Mouse (Mus musculus) intestine, embryonic 15.5 days (tissue): ENCODE measurements around the gene Hcar1. TPM values are rescaled to one million over a fixed set of nuclear protein-coding genes. Genes with fewer than 3 reads are reported as not detected.

Experiments used
- polyA plus RNA-seq: library from polyadenylated mRNA; unstranded; fragments of >200 nt; fragmentation: Nextera tagmentation; extraction: Ambion mirVana; gene quantifications from 2 replicates; pipeline ENCODE4 v1.2.1, GENCODE M21; 2015

The Hcar1 gene
- polyA plus RNA-seq, 1 experiment from 2014 or later: 2.3 TPM

Other genes starting within 250 kb of the Hcar1 start
- 29.9 TPM in 2 replicates for gene Clip1, start 195.4 kb downstream of the Hcar1 start, polyA plus RNA-seq
- 63.1 and 68.9 TPM in 2 replicates for gene Zcchc8, start 158.9 kb downstream of the Hcar1 start, polyA plus RNA-seq
- gene Rsrc2, start 130.6 kb downstream of the Hcar1 start, polyA plus RNA-seq: 90.5 and 100 TPM in 2 replicates
- gene Kntc1, start 130.3 kb downstream of the Hcar1 start, polyA plus RNA-seq: 19.7 and 21.7 TPM in 2 replicates
- gene Hcar2, start 14.5 kb downstream of the Hcar1 start, polyA plus RNA-seq: 0.09 TPM in 1 of 2 replicates, not detected in the other
- gene Denr, start 27.2 kb upstream of the Hcar1 start, polyA plus RNA-seq: 117 and 146 TPM in 2 replicates
- gene Gm43518, start 47.4 kb upstream of the Hcar1 start, polyA plus RNA-seq: 1.5 and 2.2 TPM in 2 replicates
- gene Ccdc62, start 50.7 kb upstream of the Hcar1 start, polyA plus RNA-seq: 4.7 and 5.1 TPM in 2 replicates
- gene Hip1r, start 93.6 kb upstream of the Hcar1 start, polyA plus RNA-seq: 26.0 and 29.3 TPM in 2 replicates
- 28.2 and 28.8 TPM in 2 replicates for gene Vps37b, start 152.2 kb upstream of the Hcar1 start, polyA plus RNA-seq
- gene Abcb9, start 215.8 kb upstream of the Hcar1 start, polyA plus RNA-seq: 2.3 and 2.5 TPM in 2 replicates
- 26.3 and 29.2 TPM in 2 replicates for gene Ogfod2, start 232.3 kb upstream of the Hcar1 start, polyA plus RNA-seq
- gene Arl6ip4, start 236.1 kb upstream of the Hcar1 start, polyA plus RNA-seq: 90.8 and 95.4 TPM in 2 replicates